Mouse (Mus musculus) gastrocnemius, postnatal 10 days (tissue): ENCODE results near the gene Nsun6. TPM values are rescaled to one million over a fixed set of nuclear protein-coding genes. Genes with fewer than 3 reads are reported as not detected.
A peak's percentile ranks its signal among the peaks of the same experiment; 100 is the strongest.

Experiments
- DNase-seq: peaks from one replicate; pipeline ENCODE4 v3.0.0; 2021; ENCODE audit warnings: mixed read lengths
- long read RNA-seq, 2 experiments: library from polyadenylated mRNA; stranded (forward); transcript quantifications; one replicate each; pipeline ENCODE4 v2.0.0; 2021
- total RNA-seq, 2 experiments: library from RNA; stranded (reverse); gene quantifications; 2 replicates each; pipeline ENCODE4 v1.2.3; 2021

Gene Nsun6
- total RNA-seq = 1 to 10 TPM; 3.3 to 5.0 TPM
- long read RNA-seq, experiment 1, partial matches to known transcripts = 1 of 6 reads
- long read RNA-seq, experiment 1, other reads (novel, unspliced or antisense) = 3 of 6 reads
- long read RNA-seq, experiment 2, partial matches to known transcripts = 0 of 4 reads
- long read RNA-seq, experiment 2, other reads (novel, unspliced or antisense) = 0 of 4 reads

- peak; percentile 97 for DNase-seq
Observed at GRCm38 (mm10) chr2:15054945-15055637, at the start of gene Nsun6. Gene Nsun6, minus strand, starts transcription at chr2:15055069.

GRCm38 (mm10) chr2:15104386-15104785, 49.5 kb upstream of the Nsun6 start:
- DNase-seq = no peak

- no peak for DNase-seq
Observed at GRCm38 (mm10) chr2:15096514-15097090, 41.7 kb upstream of the Nsun6 start.

- no peak for DNase-seq
Observed at GRCm38 (mm10) chr2:15087308-15087707, 32.4 kb upstream of the Nsun6 start.

- DNase-seq = no peak
Observed at GRCm38 (mm10) chr2:15083702-15084101, 28.8 kb upstream of the Nsun6 start.

GRCm38 (mm10) chr2:15067091-15067490, 12.2 kb upstream of the Nsun6 start:
- DNase-seq = no peak

- no peak for DNase-seq
Observed at GRCm38 (mm10) chr2:15065447-15065846, 10.6 kb upstream of the Nsun6 start.

GRCm38 (mm10) chr2:15064380-15065269, 9.8 kb upstream of the Nsun6 start:
- DNase-seq = no peak

GRCm38 (mm10) chr2:15063815-15064214, 8.9 kb upstream of the Nsun6 start:
- DNase-seq = no peak

GRCm38 (mm10) chr2:15060856-15061255, 6.0 kb upstream of the Nsun6 start:
- DNase-seq = no peak

GRCm38 (mm10) chr2:15058227-15058626, 3.4 kb upstream of the Nsun6 start:
- no peak for DNase-seq

GRCm38 (mm10) chr2:15055741-15056151, 877 bp upstream of the Nsun6 start:
- no peak for DNase-seq

GRCm38 (mm10) chr2:15054496-15054895, 373 bp downstream of the Nsun6 start:
- no peak for DNase-seq

- peak; percentile 93 for DNase-seq
Observed at GRCm38 (mm10) chr2:15049117-15049873, 5.6 kb downstream of the Nsun6 start, which contains the start of gene Arl5b. Gene Arl5b, plus strand, starts transcription at chr2:15049395.

- DNase-seq = no peak
Observed at GRCm38 (mm10) chr2:15040326-15040725, 14.5 kb downstream of the Nsun6 start.

- no peak for DNase-seq
Observed at GRCm38 (mm10) chr2:15038705-15039104, 16.2 kb downstream of the Nsun6 start.

GRCm38 (mm10) chr2:15027816-15028215, 27.1 kb downstream of the Nsun6 start:
- DNase-seq = no peak

GRCm38 (mm10) chr2:15026817-15027216, 28.1 kb downstream of the Nsun6 start:
- DNase-seq = no peak

- DNase-seq = no peak
Observed at GRCm38 (mm10) chr2:15008072-15008471, 46.8 kb downstream of the Nsun6 start.

- no peak for DNase-seq
Observed at GRCm38 (mm10) chr2:15007531-15007930, 47.3 kb downstream of the Nsun6 start.

- no peak for DNase-seq
Observed at GRCm38 (mm10) chr2:14997836-14998235, 57.0 kb downstream of the Nsun6 start.

GRCm38 (mm10) chr2:14996036-14996435, 58.8 kb downstream of the Nsun6 start:
- no peak for DNase-seq
